Mouse (Mus musculus) kidney, adult 2 months (tissue): ENCODE results near the gene Plekhm3.

ENCODE experiments used
- CTCF ChIP-seq: fragments of 200-500 bp; conservative IDR thresholded peaks from 2 replicates; pipeline ENCODE4 v1.5.1; 2011; ENCODE audit warnings: low read depth, mild to moderate bottlenecking, control low read depth, low read length, moderate library complexity, mixed read lengths; ENCODE audit not compliant: insufficient read depth, insufficient read length
- POLR2A ChIP-seq: fragments of 200-500 bp; IDR thresholded peaks from one replicate; pipeline ENCODE4 v1.6.1; 2011; ENCODE audit warnings: low read depth, low read length, control low read depth

DNA sequence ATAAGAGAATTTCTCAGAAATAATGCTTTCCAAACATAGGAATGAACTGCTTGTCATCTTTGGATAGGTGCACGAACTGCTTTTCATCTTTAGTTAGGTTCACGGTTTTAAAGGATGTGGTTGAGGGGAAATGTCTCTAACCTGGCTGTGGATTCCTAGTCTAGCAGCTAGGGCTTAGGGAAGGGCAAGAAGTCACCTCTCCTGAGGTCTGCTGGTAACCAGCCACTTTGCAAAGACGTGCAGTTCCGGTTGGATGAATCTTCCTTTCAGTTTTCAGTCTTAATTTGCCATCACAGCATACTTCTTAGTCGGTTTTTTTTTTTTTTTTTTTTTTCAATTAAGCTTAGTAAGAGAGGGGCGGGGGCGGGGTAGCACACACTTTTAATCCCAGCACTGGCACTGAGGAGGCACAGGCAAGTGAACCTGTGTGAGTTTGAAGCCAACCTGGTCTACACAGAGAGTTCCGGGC lies 431 bp upstream of the Plekhm3 start:
- TF ChIP-seq CTCF (no peak), POLR2A (no peak)
